Mouse (Mus musculus): ENCODE results near the gene Plekhm1.
"Not testable (repeated sequence)": the region's sequence is repeated elsewhere in the genome, so short reads cannot be mapped to it uniquely, and the experiment has no call there.

The Plekhm1 gene

GRCm38 (mm10) chr11:103411981-103412949 is at the start of gene Plekhm1:
Gene Plekhm1, minus strand, starts transcription at chr11:103412687.
- peak; percentile 97 to 98 for DNase-seq

- not testable (repeated sequence) for DNase-seq
Measured at GRCm38 (mm10) chr11:103451105-103451504, 38.6 kb upstream of the Plekhm1 start.

DNA sequence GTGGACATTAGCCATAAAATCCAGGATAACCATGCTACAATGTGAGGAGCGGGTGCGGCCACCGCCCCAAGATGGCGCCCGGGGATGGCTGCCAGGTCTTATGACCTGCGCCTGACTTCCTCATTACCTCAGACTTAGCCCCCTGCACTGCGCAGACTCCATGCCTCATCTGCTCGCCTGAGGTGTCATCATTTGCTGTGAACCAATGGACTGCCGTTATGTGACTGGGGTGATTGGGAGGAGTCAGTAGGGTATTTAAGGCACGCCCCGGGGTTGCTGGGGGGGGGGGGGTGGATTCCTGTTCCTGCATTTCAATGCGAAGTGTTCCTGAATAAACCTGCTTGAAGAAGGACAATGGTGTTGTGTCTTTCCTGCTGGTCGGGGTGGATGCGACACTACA is 37.2 kb upstream of the Plekhm1 start:
- DNase-seq = not testable (repeated sequence)

GRCm38 (mm10) chr11:103443678-103444077 is 31.2 kb upstream of the Plekhm1 start:
- no peak for DNase-seq

GRCm38 (mm10) chr11:103436282-103436681 is 23.8 kb upstream of the Plekhm1 start:
- no peak for DNase-seq

DNA sequence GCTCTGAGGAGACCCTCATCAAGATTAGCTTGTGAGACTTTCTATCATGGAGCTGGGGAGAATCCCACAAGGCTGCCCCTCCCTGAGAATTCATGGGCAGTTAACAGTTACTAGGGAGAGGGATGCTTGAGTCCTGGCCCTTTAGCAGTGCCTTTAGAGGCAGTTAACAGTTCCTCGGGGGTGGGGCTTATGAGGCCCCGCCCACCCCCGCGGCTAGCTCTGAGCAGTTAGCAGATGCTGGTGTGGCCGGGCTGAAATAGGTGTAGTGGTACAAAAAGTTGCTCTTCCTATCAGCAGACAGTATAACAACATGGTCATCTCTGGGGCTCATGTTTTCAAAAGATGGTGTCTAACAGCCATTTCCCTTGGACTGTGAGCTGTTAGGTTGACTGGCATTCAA is 12.5 kb upstream of the Plekhm1 start:
- no peak for DNase-seq

DNA sequence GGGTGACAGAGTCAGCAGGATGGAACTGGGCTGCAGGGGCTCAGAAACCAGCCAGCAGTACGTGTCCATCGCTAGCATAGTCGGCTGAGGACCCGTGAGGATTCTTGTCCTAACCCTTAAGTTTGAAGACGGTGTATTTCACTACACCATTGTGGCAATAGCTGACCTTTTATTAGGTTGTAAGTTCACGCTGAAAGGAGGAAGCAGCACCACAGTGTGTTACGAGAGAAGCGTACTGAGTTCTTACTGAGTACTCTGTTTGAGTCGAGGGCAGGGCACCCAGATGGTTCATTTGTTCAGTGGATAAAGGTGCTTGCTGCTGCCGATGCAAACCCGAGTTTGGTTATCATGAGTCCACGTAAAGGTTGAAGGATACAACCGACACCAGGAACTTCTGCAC is 7.2 kb upstream of the Plekhm1 start:
- DNase-seq = no peak

GRCm38 (mm10) chr11:103419226-103419625 is 6.7 kb upstream of the Plekhm1 start:
- no peak for DNase-seq

DNA sequence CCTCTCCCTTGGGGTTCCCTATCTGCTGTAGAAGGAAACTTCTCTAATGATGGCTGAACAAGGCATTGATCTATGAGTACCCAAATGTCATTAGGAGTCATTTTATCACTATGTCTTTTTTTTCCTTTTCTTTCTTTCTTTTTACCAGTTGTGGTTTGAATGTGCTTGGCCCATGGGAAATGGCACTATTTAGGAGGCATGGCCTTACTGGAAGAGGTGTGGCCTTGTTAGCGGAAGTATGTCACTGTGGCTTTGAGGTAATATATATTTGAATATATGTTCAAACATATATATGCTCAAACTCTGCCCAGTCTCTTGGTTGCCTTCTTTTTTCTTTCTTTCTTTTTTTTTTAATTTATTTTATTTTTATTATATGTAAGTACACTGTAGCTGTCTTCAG is 1.0 kb upstream of the Plekhm1 start:
- no peak for DNase-seq

- no peak for DNase-seq
Measured at GRCm38 (mm10) chr11:103412950-103413423, 500 bp upstream of the Plekhm1 start.

DNA sequence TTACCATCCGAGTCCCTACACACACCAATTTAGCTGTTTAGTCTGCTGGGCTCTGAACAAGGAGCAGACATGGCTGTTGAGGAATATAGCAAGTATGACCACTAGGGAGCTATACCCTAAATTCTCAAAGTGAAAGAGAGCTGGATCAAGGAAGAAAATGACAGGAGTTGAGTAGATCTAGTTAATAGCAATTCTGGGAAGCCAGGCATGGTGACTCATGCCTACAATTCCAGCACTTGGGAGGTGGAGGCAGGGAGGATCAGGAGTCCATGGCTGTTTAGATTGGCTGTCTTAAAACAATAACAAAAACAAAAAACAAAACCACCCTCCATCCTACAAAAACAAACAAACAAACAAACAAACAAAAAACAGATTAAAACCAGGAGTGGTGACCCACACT is 1.2 kb downstream of the Plekhm1 start:
- DNase-seq = no peak

- DNase-seq = no peak
Measured at GRCm38 (mm10) chr11:103408880-103409279, 3.6 kb downstream of the Plekhm1 start.

GRCm38 (mm10) chr11:103407136-103407535 is 5.4 kb downstream of the Plekhm1 start:
- not testable (repeated sequence) for DNase-seq

DNA sequence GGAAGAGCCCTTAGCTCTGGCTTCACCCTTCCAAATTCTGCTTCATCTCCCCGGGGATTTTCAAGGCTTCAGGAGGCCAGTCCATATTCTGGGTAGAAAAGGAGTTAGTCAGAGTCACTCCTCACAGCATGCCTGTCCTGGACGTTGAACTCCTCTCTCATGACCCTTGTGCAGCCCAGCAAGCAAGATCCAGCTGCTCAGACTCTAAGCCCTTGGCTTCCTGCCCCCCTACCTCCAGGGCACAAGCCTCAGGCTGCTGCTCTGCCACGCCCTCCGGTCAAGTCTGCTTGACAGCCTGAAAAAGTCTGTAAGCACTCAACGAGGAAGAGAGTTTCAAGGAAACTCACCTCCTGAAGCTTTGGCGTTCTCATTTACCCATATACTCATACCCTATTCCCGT is 5.9 kb downstream of the Plekhm1 start:
- DNase-seq = no peak

GRCm38 (mm10) chr11:103405814-103406213 is 6.7 kb downstream of the Plekhm1 start:
- no peak for DNase-seq

- DNase-seq = no peak
Measured at GRCm38 (mm10) chr11:103404618-103405017, 7.9 kb downstream of the Plekhm1 start.

GRCm38 (mm10) chr11:103403776-103404175 is 8.7 kb downstream of the Plekhm1 start:
- no peak for DNase-seq

DNA sequence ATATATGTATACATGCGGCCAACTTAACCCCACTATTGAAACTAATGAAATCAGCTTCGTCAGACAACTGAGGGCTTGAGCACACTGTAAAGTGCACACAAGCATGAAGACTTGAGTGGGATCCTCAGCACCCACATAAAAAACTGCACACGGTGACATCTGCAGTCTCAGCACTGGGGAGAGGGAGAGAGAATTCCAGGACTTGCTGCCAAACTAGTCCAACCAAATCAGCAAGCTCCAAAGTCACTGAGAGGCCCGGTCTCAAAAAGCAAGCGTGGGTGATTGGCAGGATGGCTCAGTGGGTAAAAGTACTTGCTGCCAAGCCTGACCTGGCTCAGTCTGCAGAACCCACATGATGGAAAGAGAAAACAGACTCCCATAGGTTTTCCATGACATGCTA is 9.7 kb downstream of the Plekhm1 start:
- DNase-seq = no peak

GRCm38 (mm10) chr11:103402198-103402597 is 10.3 kb downstream of the Plekhm1 start:
- DNase-seq = peak; percentile 48 to 60

DNA sequence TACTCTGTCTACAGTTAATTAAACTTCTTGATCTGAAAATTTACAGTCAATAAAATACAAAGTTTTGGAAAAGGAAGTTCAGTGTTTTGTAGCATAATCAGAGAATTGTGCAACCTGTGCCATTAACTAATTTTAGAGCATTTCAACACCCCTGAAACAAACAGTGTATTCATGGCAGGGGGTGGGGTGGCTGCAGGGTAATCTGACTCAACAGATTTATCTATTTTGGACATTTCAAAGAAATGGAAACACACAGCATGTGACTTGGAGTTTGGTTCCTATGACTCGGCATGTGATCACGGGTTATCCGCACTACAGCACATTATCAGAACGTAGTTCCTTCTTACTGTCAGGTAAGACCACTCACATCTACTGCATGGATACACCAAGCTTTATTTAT is 12.5 kb downstream of the Plekhm1 start:
- DNase-seq = no peak

DNA sequence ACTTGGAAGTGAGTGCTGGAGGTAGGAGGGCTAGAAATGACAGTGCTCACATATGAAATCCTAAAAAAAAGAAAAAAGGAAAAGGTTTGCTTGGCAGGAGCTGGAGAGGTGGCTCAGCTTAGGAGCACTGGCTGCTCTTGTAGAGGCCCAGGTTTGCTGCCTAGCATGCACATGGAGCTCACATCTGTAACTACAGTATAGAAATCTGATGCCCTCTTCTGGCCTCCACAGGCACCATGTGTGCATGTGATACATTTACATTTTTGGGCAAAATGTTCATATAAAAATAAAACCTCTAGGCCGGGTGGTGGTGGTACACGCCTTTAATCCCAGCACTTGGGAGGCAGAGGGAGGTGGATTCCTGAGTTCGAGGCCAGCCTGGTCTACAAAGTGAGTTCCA is 13.4 kb downstream of the Plekhm1 start:
- no peak for DNase-seq

GRCm38 (mm10) chr11:103396682-103397081 is 15.8 kb downstream of the Plekhm1 start:
- DNase-seq = no peak

DNA sequence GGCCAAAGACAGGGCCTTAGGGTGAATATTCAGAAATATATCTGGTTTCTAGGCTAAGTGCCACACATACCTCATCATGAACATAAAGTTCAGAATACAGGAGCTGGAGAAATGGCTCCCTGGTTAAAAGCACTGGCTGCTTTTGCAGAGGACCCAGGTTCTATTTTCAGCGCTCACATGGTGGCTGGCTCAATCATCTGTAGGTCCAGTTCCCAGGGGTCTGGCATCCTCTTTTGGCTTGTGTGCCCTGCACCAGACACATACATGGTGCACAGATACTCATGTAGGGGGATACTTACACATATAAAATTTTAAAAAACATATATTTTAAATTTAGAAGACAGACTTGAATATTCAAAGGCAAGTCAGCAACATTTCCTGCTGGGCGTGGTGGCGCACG is 16.3 kb downstream of the Plekhm1 start:
- no peak for DNase-seq

DNA sequence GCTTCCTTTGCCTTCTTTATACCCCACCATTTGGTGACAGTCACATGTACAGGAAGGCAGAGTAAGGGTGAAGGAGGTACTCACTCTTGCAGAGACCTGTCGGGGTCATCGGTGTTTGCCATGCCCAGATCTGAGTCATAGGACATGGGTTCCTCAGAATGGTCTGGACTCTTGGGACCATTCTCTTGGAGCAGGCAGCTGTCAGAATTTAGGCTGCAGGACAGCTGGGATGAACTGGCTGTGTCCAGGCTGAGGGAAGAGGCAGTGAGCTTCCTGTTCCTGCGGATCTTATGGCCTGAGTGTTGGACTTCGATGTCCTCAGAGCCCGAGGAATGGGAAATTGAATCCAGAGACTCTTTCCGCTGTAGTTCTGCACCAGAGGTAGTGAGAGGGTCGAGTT is 17.9 kb downstream of the Plekhm1 start:
- DNase-seq = no peak
